Mouse (Mus musculus) thymus, adult 2 months (tissue): ENCODE results near the gene Actn1. TPM values are rescaled to one million over a fixed set of nuclear protein-coding genes. Genes with fewer than 3 reads are reported as not detected.

ENCODE experiments used
- DNase-seq: peaks from one replicate; pipeline ENCODE4 v3.0.0; 2021
- H3K27ac ChIP-seq: fragments of 200-500 bp; 2 replicates; pipeline ENCODE4 v1.5.1; 2012; ENCODE audit warnings: low read length, control low read depth; ENCODE audit not compliant: control insufficient read depth, insufficient read depth
- H3K27me3 ChIP-seq: fragments of 200-500 bp; 2 replicates; pipeline ENCODE4 v1.6.1; 2012; ENCODE audit warnings: mild to moderate bottlenecking, low read length, moderate library complexity, mixed read lengths; ENCODE audit not compliant: control insufficient read depth, insufficient read depth
- H3K36me3 ChIP-seq: fragments of 200-500 bp; 2 replicates; pipeline ENCODE4 v1.6.1; 2012; ENCODE audit warnings: mild to moderate bottlenecking, low read length, moderate library complexity; ENCODE audit not compliant: control insufficient read depth, insufficient read depth
- H3K4me1 ChIP-seq: fragments of 200-500 bp; replicated peaks from 2 replicates; pipeline ENCODE4 v1.6.1; 2012; ENCODE audit warnings: low read length; ENCODE audit not compliant: control insufficient read depth, insufficient read depth
- H3K4me3 ChIP-seq: fragments of 200-500 bp; 2 replicates; pipeline ENCODE4 v1.5.1; 2012; ENCODE audit warnings: mild to moderate bottlenecking, low read length, control low read depth, moderate library complexity; ENCODE audit not compliant: control insufficient read depth, insufficient read depth
- CTCF ChIP-seq: fragments of 200-500 bp; IDR thresholded peaks from 2 replicates; pipeline ENCODE4 v1.5.1; 2012; ENCODE audit warnings: mild to moderate bottlenecking, control low read depth, low read length, moderate library complexity, borderline replicate concordance; ENCODE audit not compliant: control insufficient read depth, poor library complexity, insufficient read depth; ENCODE audit errors: extremely low read depth
- POLR2A ChIP-seq: fragments of 200-500 bp; IDR thresholded peaks from 2 replicates; pipeline ENCODE4 v1.6.1; 2012; ENCODE audit warnings: mild to moderate bottlenecking, low read length, control low read depth, moderate library complexity; ENCODE audit not compliant: control insufficient read depth, poor library complexity, insufficient read depth; ENCODE audit errors: extremely low read depth
- WGBS: fragments of 180-500 bp; shearing (Covaris S2); methylation state at CpG from one replicate; pipeline ENCODE4 v1.1.7; 2018; 5-methylcytosine and 5-hydroxymethylcytosine counted together
- polyA plus RNA-seq: library from polyadenylated mRNA; depleted of rRNA; stranded (reverse); fragments of >200 nt; gene quantifications from 2 replicates; pipeline ENCODE4 v1.2.3, GENCODE M21; 2012

Actn1 gene
- polyA plus RNA-seq, 1 experiment: 153 TPM

- H3K4me3 ChIP-seq: no peak overlapping the region
- TF ChIP-seq CTCF (0 out of 2 replicates have a peak, but pooled peaks have one; percentile 32), POLR2A (no peak)
- WGBS: 43% methylated on average over 21 of the region's 21 CpGs
Observed at GRCm38 (mm10) chr12:80146227-80147223, 113.6 kb downstream of the Actn1 start.

GRCm38 (mm10) chr12:80145365-80145764 lies 114.8 kb downstream of the Actn1 start:
- no peak overlapping the region for H3K27ac ChIP-seq
- no peak for DNase-seq
- H3K4me3 ChIP-seq: no peak overlapping the region
- 91% methylated on average over 8 of the region's 8 CpGs for WGBS
- no peaks in the 10 kb centered on the region for H3K36me3 ChIP-seq
- TF ChIP-seq CTCF: no peak
- TF ChIP-seq POLR2A: no peak
- no peaks in the 10 kb centered on the region for H3K4me1 ChIP-seq
- H3K27me3 ChIP-seq: no peaks in the 10 kb centered on the region

More at GRCm38 (mm10) chr12:80146227-80147223, 113.6 kb downstream of the Actn1 start:
- H3K27me3 ChIP-seq: no peaks in the 10 kb centered on the region
- no peaks in the 10 kb centered on the region for H3K36me3 ChIP-seq
- H3K4me1 ChIP-seq: no peaks in the 10 kb centered on the region
- peak; percentile 48 for DNase-seq
- no peak overlapping the region for H3K27ac ChIP-seq

GRCm38 (mm10) chr12:80144846-80145245 lies 115.3 kb downstream of the Actn1 start:
- TF ChIP-seq CTCF: no peak
- no peak for TF ChIP-seq POLR2A
- Histone ChIP-seq H3K4me1 (no peaks in the 10 kb centered on the region), H3K4me3 (no peak overlapping the region), H3K27ac (no peak overlapping the region), H3K36me3 (no peaks in the 10 kb centered on the region), H3K27me3 (no peaks in the 10 kb centered on the region)
- DNase-seq: no peak
- 96% methylated on average over 3 of the region's 3 CpGs for WGBS

GRCm38 (mm10) chr12:80141470-80141869 lies 118.7 kb downstream of the Actn1 start:
- H3K4me3 ChIP-seq: no peak overlapping the region
- H3K4me1 ChIP-seq: no peaks in the 10 kb centered on the region
- H3K27me3 ChIP-seq: no peaks in the 10 kb centered on the region
- WGBS: 22% methylated on average over 7 of the region's 7 CpGs
- peak; percentile 53 for DNase-seq
- TF ChIP-seq CTCF: peak; percentile 93
- TF ChIP-seq POLR2A: no peak
- H3K36me3 ChIP-seq: no peaks in the 10 kb centered on the region
- no peak overlapping the region for H3K27ac ChIP-seq

- Histone ChIP-seq H3K4me3 (no peak overlapping the region), H3K27me3 (no peaks in the 10 kb centered on the region), H3K36me3 (no peaks in the 10 kb centered on the region), H3K4me1 (no peaks in the 10 kb centered on the region), H3K27ac (no peak overlapping the region)
- TF ChIP-seq CTCF: no peak
- TF ChIP-seq POLR2A: no peak
- no peak for DNase-seq
- 44% methylated on average over 8 of the region's 8 CpGs for WGBS
Observed at GRCm38 (mm10) chr12:80141011-80141410, 119.2 kb downstream of the Actn1 start.

- Histone ChIP-seq H3K27ac (no peak overlapping the region), H3K4me3 (no peak overlapping the region), H3K4me1 (no peaks in the 10 kb centered on the region), H3K27me3 (no peaks in the 10 kb centered on the region), H3K36me3 (no peaks in the 10 kb centered on the region)
- no peak for DNase-seq
- TF ChIP-seq POLR2A: no peak
- TF ChIP-seq CTCF: no peak
- WGBS: 90% methylated on average over 1 of the region's 1 CpGs
Observed at GRCm38 (mm10) chr12:80137744-80138143, 122.4 kb downstream of the Actn1 start.

- no peaks in the 10 kb centered on the region for H3K36me3 ChIP-seq
- 90% methylated on average over 6 of the region's 6 CpGs for WGBS
- H3K4me3 ChIP-seq: no peak overlapping the region
- no peak for DNase-seq
- TF ChIP-seq POLR2A (no peak), CTCF (no peak)
- H3K4me1 ChIP-seq: peaks cover 1% of the 10 kb centered on the region
- H3K27me3 ChIP-seq: no peaks in the 10 kb centered on the region
- H3K27ac ChIP-seq: no peak overlapping the region
Observed at GRCm38 (mm10) chr12:80137246-80137645, 122.9 kb downstream of the Actn1 start.
